Mouse (Mus musculus) embryonic fibroblast, embryonic 13.5 days (primary cell): ENCODE results near the gene Col25a1. TPM values are rescaled to one million over a fixed set of nuclear protein-coding genes. Genes with fewer than 3 reads are reported as not detected.

Source experiments
- H3K27ac ChIP-seq: 2 replicates; pipeline ENCODE4 v1.5.1; 2012; ENCODE audit warnings: low read length, control low read depth, inconsistent platforms; ENCODE audit not compliant: insufficient read depth
- H3K4me1 ChIP-seq: 2 replicates; pipeline ENCODE4 v1.6.1; 2011; ENCODE audit warnings: low read length; ENCODE audit not compliant: control insufficient read depth, insufficient read depth
- H3K4me3 ChIP-seq: 2 replicates; pipeline ENCODE4 v1.5.1; 2011; ENCODE audit warnings: mild to moderate bottlenecking, control low read depth, low read length; ENCODE audit not compliant: insufficient read depth
- CTCF ChIP-seq: IDR thresholded peaks from 2 replicates; pipeline ENCODE4 v1.5.1; 2011; ENCODE audit warnings: mild to moderate bottlenecking, control low read depth, low read length, moderate library complexity, borderline replicate concordance; ENCODE audit not compliant: insufficient read depth
- POLR2A ChIP-seq: IDR thresholded peaks from 2 replicates; pipeline ENCODE4 v1.6.1; 2011; ENCODE audit warnings: low read depth, mild to moderate bottlenecking, control low read depth, low read length, moderate library complexity
- polyA plus RNA-seq: library from polyadenylated mRNA; stranded (reverse); fragments of >200 nt; gene quantifications from 2 replicates; pipeline ENCODE4 v1.2.4, GENCODE M21; 2011; ENCODE audit warnings: low read depth; ENCODE audit not compliant: missing spikeins, insufficient read length

The Col25a1 gene
- polyA plus RNA-seq, 1 experiment: 5.0 TPM

DNA sequence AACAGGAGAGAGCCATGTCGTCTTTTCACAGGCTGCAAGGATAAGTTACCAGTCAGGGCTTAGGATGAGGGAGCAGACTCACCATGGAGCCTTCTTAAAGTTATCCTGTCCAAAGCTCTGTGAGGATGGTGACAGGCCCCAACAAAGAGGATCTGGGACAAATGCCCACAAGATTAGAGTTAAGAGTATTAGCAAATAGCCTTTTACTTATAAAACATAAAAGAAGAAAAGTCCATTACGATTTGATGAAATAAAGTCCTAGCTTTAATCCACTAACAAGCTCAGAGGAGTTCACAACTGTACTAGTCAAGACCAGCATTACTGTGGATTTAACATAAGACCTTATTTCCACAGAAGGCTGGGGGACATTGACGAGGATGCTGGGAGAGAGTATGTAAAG is 26.2 kb downstream of the Col25a1 start:
- no peak overlapping the region for H3K27ac ChIP-seq
- no peaks in the 10 kb centered on the region for H3K4me1 ChIP-seq
- no peak overlapping the region for H3K4me3 ChIP-seq
- no peak for TF ChIP-seq POLR2A
- TF ChIP-seq CTCF: no peak

DNA sequence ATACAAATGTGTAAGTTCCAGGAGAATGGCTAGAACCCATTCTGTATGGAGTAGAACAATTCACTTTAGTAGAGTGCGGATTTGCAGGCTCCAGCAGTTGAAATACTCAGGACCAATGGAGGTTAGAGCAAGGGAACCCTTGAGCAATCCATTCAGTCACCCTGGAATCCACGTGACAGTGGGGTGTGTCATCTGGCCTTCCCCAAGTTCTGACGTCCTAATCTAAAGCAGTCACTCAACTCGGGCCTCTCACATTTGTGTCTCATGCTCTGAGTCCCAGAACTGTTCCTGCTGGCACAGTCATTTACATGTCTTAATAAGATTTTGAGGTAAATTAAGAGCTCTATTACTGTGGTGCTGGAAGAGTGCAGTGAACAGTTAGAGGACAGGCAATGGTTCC is 28.6 kb downstream of the Col25a1 start:
- H3K4me1 ChIP-seq: no peaks in the 10 kb centered on the region
- H3K4me3 ChIP-seq: no peak overlapping the region
- TF ChIP-seq CTCF: no peak
- TF ChIP-seq POLR2A: no peak
- no peak overlapping the region for H3K27ac ChIP-seq

DNA sequence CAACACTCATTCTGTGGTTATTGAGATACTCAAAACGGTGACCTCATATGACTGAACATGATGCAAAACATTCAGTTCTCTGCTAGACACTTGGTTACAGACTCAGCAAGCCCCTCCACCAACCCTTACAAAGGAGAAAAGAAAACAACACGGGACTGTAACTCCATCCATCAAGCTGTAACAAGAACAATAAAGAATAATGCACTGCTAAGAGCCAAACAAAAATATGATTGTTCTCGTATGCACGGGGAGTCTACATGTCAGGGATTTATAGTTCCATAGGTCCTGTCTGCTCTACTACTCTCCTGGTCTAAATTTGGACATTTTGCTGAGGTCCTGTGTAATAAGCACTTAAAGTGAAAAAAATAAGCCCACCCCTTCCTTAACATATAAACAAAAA is 29.6 kb downstream of the Col25a1 start:
- no peak for TF ChIP-seq CTCF
- no peak for TF ChIP-seq POLR2A
- Histone ChIP-seq H3K4me3 (no peak overlapping the region), H3K4me1 (no peaks in the 10 kb centered on the region), H3K27ac (no peak overlapping the region)

DNA sequence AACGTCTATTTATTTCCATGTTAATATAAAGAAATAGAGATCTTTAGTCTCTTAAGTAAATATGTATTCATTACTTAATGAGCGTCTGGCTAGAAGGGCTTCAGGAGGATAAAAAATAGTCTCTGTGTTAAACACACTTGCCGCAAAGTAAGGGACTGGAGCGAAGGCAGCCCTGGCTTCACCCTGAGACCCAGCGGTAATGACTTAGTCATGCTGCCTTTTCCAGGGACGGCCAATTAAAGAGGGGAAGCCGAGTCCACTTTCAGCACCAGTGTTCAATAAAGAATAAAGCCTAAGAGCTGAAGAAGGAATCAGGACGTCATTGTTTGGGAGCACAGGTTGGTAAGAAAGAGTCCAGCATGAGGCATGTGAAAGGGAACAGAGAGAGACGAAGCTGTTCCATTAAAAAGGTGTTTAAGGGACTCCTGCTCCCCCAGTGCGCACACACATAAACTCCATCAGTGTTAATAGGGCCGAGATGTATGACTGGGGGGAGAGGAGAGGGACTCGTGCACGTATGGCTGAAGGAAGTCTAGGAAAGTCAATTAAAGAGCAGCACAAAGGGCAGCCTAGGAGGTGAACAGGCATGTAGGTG is 30.1 kb downstream of the Col25a1 start:
- H3K4me1 ChIP-seq: no peaks in the 10 kb centered on the region
- H3K27ac ChIP-seq: no peak overlapping the region
- TF ChIP-seq POLR2A (no peak), CTCF (no peak)
- no peak overlapping the region for H3K4me3 ChIP-seq

DNA sequence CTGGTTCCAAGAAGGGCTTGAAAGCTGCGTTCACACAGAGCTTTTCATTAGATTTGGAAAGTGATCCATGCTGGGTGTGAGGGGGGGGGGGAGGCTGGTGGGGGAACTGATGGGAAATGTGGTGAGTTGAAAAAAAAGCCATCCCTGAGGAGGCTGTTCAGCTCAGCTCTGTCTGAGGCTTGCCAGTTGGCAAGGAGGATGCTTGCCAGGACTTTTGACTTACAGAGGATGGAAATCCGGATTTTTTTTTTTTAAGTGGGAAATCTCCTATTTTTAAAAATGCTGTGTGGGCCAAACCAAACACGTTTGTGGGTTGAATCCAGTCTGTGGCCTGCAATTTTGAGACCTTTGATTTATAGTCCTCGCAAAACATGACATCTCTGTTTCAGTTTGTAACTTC is 35.6 kb downstream of the Col25a1 start:
- Histone ChIP-seq H3K27ac (no peak overlapping the region), H3K4me1 (no peaks in the 10 kb centered on the region), H3K4me3 (no peak overlapping the region)
- TF ChIP-seq CTCF (no peak), POLR2A (no peak)

DNA sequence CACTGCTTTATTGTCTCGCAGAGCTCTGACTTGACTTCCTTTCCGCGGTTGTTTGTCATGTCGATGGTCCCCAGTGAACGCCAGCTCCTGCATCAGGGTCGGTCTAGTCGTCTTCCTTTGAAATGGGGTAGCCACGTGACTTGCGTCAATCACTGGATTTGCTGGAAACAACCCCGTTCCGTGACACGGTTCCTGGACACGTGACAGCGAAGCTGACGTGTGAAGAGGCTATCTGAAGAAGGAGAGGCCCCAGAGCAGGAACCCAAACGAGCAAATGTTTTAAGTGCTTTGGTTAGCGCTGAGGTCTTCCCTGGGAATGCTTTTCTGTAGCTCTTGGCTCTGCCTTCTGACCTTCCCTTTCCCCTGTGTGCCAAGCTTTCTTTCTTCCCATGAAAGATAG is 41.5 kb downstream of the Col25a1 start:
- Histone ChIP-seq H3K4me1 (no peaks in the 10 kb centered on the region), H3K4me3 (no peak overlapping the region), H3K27ac (no peak overlapping the region)
- TF ChIP-seq POLR2A (no peak), CTCF (no peak)

DNA sequence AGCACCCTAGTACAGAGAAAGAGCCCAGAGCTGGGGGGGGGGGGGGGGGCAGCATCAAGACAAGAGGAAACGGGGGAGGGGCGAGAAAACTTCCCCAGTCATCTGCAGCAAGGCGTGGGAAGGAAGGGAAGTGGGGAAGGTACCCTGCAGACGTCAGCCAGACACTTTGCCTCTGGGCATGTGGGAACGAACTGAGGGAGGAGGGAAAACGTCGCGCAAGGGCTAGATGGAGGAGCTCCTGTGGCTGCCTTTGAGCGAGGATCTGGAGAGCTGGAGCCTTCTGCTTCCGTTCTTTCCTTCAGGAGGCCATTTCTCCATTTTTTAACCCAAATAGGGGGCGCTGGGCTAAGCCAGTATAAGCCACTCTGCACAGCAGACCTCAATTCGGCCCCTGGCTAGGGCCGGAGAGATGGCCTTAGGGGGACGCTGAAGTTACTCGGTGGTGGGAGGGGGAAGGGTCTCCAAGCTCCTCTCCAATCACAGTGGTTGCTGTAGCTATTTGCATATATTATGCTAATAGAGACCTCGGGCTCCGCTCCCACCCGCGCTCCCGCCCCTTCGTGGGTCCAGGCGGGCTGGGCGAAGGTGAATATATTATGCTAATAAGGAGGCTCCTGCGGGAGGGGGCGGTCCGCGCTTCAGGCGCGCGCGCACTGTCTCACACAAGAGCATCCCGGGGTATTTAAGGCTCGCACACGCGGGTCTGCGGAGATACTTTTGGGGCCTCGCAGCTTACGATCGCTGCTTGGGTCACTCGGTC is 49.1 kb downstream of the Col25a1 start:
- peak overlapping the region; percentile 57 for H3K4me3 ChIP-seq
- TF ChIP-seq POLR2A: no peak
- no peak for TF ChIP-seq CTCF
- no peak overlapping the region for H3K27ac ChIP-seq
- H3K4me1 ChIP-seq: no peaks in the 10 kb centered on the region

DNA sequence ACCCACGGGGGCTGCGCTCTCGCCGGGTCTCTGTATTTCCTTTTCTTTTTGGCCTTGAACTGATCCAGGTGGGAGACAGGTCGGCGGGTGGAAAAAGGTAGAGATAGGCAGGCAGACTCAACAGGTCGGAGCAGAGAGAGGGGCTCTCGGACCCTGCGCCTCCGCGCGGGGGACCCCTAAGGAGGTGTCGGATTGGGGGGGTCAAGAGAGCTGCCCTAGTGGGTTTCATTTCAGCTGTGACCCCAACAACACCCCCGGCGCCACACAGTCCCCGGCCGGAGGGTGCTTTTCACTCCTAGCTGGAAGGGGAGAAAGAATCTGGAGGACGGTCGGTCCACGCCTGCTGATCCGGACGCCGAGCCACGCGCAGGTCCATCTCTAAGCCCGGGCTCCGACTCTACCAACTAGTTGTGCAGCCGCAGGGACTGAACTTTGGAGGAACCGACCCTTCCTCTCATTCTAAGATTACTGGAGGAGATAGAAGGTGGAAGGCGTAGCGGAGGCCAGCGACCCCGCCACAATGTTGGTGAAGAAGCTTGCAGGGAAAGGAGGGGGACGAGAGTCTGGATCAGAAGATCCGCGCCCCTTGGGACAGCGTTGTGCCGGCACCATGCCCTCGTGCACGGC is 49.8 kb downstream of the Col25a1 start:
- TF ChIP-seq POLR2A (no peak), CTCF (no peak)
- Histone ChIP-seq H3K27ac (no peak overlapping the region), H3K4me1 (no peaks in the 10 kb centered on the region), H3K4me3 (peak overlapping the region; percentile 57)

DNA sequence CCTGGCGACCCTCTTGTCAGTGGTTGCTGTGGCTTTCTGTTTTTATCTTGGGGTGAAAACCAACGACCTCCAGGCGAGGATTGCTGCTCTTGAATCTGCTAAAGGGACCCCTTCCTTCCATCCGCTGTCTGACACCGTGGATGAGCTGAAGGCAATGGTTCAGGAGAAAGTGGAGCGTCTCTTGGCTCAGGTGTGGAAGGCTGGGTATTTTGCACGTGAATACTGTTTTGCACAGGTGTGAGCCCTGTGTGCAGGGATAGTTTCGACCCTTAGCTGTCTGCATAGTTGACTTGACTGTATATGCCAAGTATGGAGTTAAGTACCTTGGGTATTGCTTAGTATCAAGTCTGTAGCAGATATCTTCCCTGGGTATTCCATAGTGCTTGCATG is 50.3 kb downstream of the Col25a1 start:
- Histone ChIP-seq H3K4me3 (0 out of 2 replicates have a peak overlapping the region, but pooled peaks have one; percentile 57), H3K4me1 (no peaks in the 10 kb centered on the region), H3K27ac (no peak overlapping the region)
- TF ChIP-seq POLR2A: no peak
- no peak for TF ChIP-seq CTCF

DNA sequence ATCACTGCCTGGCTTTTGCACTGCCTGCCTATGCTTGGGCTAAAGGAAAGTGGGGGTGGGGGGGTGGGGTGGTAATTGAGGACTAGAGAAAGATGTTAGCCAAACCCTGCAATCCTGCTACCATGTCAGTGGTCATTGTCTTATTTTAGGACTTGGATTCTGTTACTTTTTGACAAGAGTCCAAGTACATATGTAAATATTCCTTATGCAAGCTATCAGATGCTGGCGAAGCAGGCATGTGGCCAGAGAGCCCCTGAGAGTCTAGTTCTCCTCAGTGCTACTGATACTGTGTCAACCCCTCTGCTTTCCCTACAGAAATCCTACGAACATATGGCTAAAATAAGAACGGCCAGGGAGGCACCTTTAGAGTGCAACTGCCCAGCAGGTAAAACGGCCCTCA is 51.1 kb downstream of the Col25a1 start:
- Histone ChIP-seq H3K4me3 (no peak overlapping the region), H3K27ac (no peak overlapping the region), H3K4me1 (no peaks in the 10 kb centered on the region)
- TF ChIP-seq CTCF: no peak
- TF ChIP-seq POLR2A: no peak

DNA sequence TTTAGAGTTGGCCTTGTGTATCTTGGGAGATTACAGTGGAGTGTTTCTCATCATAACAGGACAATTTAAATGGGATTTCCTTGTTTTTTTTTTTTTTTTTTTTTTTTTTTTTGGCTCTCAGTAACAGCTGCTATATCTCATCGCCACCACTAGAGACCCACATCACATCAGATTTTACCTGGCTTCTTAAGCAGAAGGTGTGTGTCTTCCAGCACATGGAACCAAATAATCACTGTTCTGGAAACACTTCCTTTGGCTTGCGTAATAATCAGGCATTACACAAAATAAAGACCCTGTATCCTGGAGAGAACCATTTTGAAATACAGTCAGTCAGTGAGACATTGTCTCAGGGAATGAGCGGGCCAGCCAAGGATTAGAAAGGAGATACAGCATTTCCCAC is 53.8 kb downstream of the Col25a1 start:
- Histone ChIP-seq H3K4me1 (no peaks in the 10 kb centered on the region), H3K27ac (no peak overlapping the region), H3K4me3 (no peak overlapping the region)
- TF ChIP-seq CTCF (no peak), POLR2A (no peak)
